Comparison of ENCODE assay signal across 9 mouse cellular contexts in genomic region chr10:39535347-39535746, GRCm38 (mm10).
DNase-seq lines count a peak whose midpoint lies in the region; ATAC-seq and TF ChIP-seq lines count a peak whose summit lies in the region.
"Had no signal": no experiment of that assay in that cellular context is flagged by ENCODE, and none has a peak within 500 bp of the region (broad histone marks: within the 10 kb centered on the region; RNA-seq: fewer than 3 reads in every experiment).

No protein-coding gene starts in this region.

- no peaks in the 10 kb centered on the region; the same call in 1 of the 2 replicates for H3K36me3 ChIP-seq in ES-E14 (ENCODE audit: control insufficient read depth, insufficient read depth, low read length, poor library complexity, severe bottlenecking)
- H3K36me3 ChIP-seq in embryonic facial prominence, embryonic 10.5 days (replicated peaks), result peaks cover 45% of the 10 kb centered on the region
- peaks cover 2% of the 10 kb centered on the region; the same call in 1 of the 2 replicates for H3K36me3 ChIP-seq in intestine, embryonic 16.5 days (ENCODE audit: control insufficient read depth, insufficient read depth, low read length)
- H3K36me3 ChIP-seq in midbrain, embryonic 13.5 days, result peaks cover 30% of the 10 kb centered on the region

- in situ Hi-C loops in ES-E14 (cut with MboI; ENCODE audit: low sequenced_read_pairs in 2 of 2, unreplicated experiment in 2 of 2), result no loop called here

- H3K4me1 ChIP-seq in ES-E14 (ENCODE audit: control insufficient read depth in 2 of 2, insufficient read depth in 2 of 2, low read length in 2 of 2, poor library complexity in 1 of 2), result peaks cover 20 to 23% of the 10 kb centered on the region in 2 experiments
- peaks cover 76% of the 10 kb centered on the region for H3K4me1 ChIP-seq in embryonic facial prominence, embryonic 10.5 days
- peaks cover 56% of the 10 kb centered on the region for H3K4me1 ChIP-seq in intestine, embryonic 16.5 days (ENCODE audit: control insufficient read depth, insufficient read depth, low read length)
- H3K4me1 ChIP-seq in midbrain, embryonic 13.5 days (replicated peaks), result peaks cover 76% of the 10 kb centered on the region

- no peaks in the 10 kb centered on the region for H3K9me3 ChIP-seq in ES-E14 (ENCODE audit: control insufficient read depth, insufficient read depth, low read depth, low read length)
- H3K9me3 ChIP-seq in embryonic facial prominence, embryonic 10.5 days, result no peaks in the 10 kb centered on the region
- H3K9me3 ChIP-seq in intestine, embryonic 16.5 days (ENCODE audit: control insufficient read depth, low read length), result no peaks in the 10 kb centered on the region
- no peaks in the 10 kb centered on the region for H3K9me3 ChIP-seq in midbrain, embryonic 13.5 days

- H3K27me3 ChIP-seq in embryonic facial prominence, embryonic 10.5 days (replicated peaks; ENCODE audit: low read depth, poor library complexity, severe bottlenecking), result no peaks in the 10 kb centered on the region
- no peaks in the 10 kb centered on the region for H3K27me3 ChIP-seq in intestine, embryonic 16.5 days (replicated peaks; ENCODE audit: control insufficient read depth, insufficient read depth, low read length)
- no peaks in the 10 kb centered on the region for H3K27me3 ChIP-seq in midbrain, embryonic 13.5 days

- 78% methylated on average over 3 of the region's 3 CpGs for WGBS in embryonic facial prominence, embryonic 10.5 days
- 50% methylated on average over 3 of the region's 3 CpGs for WGBS in intestine, embryonic 16.5 days
- WGBS in midbrain, embryonic 13.5 days, result 45% methylated on average over 3 of the region's 3 CpGs

- H3K4me2 ChIP-seq in intestine, embryonic 16.5 days (ENCODE audit: low read depth, low read length), result no peak overlapping the region
- no peak overlapping the region for H3K4me2 ChIP-seq in midbrain, embryonic 13.5 days (replicated peaks)

- no peak overlapping the region for H3K4me3 ChIP-seq in ES-E14 (ENCODE audit: insufficient read depth in 1 of 2, low read depth in 1 of 2, low read length in 2 of 2, poor library complexity in 1 of 2, severe bottlenecking in 1 of 2)
- no peak overlapping the region for H3K4me3 ChIP-seq in embryonic facial prominence, embryonic 10.5 days
- no peak overlapping the region for H3K4me3 ChIP-seq in intestine, embryonic 16.5 days (ENCODE audit: low read length)
- H3K4me3 ChIP-seq in midbrain, embryonic 13.5 days (replicated peaks), result no peak overlapping the region
- H3K4me3 ChIP-seq: erythroblast, embryonic 14.5 days had no signal

- peak overlapping the region; percentile 27; the same call in 1 of the 2 replicates for H3K27ac ChIP-seq in ES-E14 (ENCODE audit: insufficient read depth, low read depth, low read length, poor library complexity, severe bottlenecking)
- peak overlapping the region; percentile 80 for H3K27ac ChIP-seq in embryonic facial prominence, embryonic 10.5 days (replicated peaks)
- H3K27ac ChIP-seq in intestine, embryonic 16.5 days (ENCODE audit: low read length), result peak overlapping the region; percentile 66
- peak overlapping the region; percentile 70 for H3K27ac ChIP-seq in midbrain, embryonic 13.5 days

- peak; percentile 78 for ATAC-seq in intestine, embryonic 16.5 days
- peak; percentile 16 for ATAC-seq in midbrain, embryonic 13.5 days
- ATAC-seq in inflammation-experienced regulatory T-cells, adult 6 months, result no peak

- no peak for DNase-seq in ES-E14 (ENCODE audit: low read depth, low spot score)
- DNase-seq in embryonic facial prominence, embryonic 10.5 days (ENCODE audit: low spot score), result no peak
- DNase-seq in urinary bladder, postnatal 10 days (ENCODE audit: low spot score), result no peak
- no peak for DNase-seq in adrenal gland, postnatal 10 days
- DNase-seq: liver had no signal

- no peak overlapping the region for H3K9ac ChIP-seq in ES-E14 (ENCODE audit: insufficient read depth, low read depth, low read length, poor library complexity, severe bottlenecking)
- H3K9ac ChIP-seq in intestine, embryonic 16.5 days (ENCODE audit: low read depth, low read length), result no peak overlapping the region
- no peak overlapping the region for H3K9ac ChIP-seq in midbrain, embryonic 13.5 days (replicated peaks)

TF ChIP-seq in ES-E14, 5 proteins besides CTCF, POLR2A, EP300 and RAD21:
- TF ChIP-seq MAFK (IDR thresholded peaks at IDR 0.05; ENCODE audit: insufficient read depth, low read depth, low read length) (no peak), CHD2 (IDR thresholded peaks at IDR 0.05; ENCODE audit: low read depth, low read length) (no peak), HCFC1 (IDR thresholded peaks at IDR 0.05; ENCODE audit: borderline replicate concordance, insufficient read depth, low read length) (no peak), ZNF384 (IDR thresholded peaks at IDR 0.05; ENCODE audit: low read depth, low read length) (no peak), ZC3H11A (IDR thresholded peaks at IDR 0.05; ENCODE audit: borderline replicate concordance, low read depth, low read length) (no peak)

Comparison
In these comparisons a context has a peak if more than half of its experiments do, and no peak if none do; other contexts are left out.
1. H3K27ac ChIP-seq: peak in every context shown above with its lines; median percentile 80 in embryonic facial prominence, embryonic 10.5 days; 70 in midbrain, embryonic 13.5 days; 66 in intestine, embryonic 16.5 days; 27 in ES-E14.